Mouse (Mus musculus) neural tube, embryonic 11.5 days (tissue): ENCODE data around the gene Spata31d1a. TPM values are rescaled to one million over a fixed set of nuclear protein-coding genes. Genes with fewer than 3 reads are reported as not detected.
A peak's percentile ranks its signal among the peaks of the same experiment; 100 is the strongest.
"Not testable (repeated sequence)": the region's sequence is repeated elsewhere in the genome, so short reads cannot be mapped to it uniquely, and the experiment has no call there.

Experiments used
- ATAC-seq: fragments of 200-750 bp; cut with Nextera tagmentation; 2 replicates; pipeline ENCODE4 v1.8.0; 2017; ENCODE audit warnings: moderate number of reproducible peaks, mild to moderate bottlenecking, moderate TSS enrichment, moderate library complexity; ENCODE audit not compliant: insufficient read depth, low FRiP score, low TSS enrichment
- DNase-seq: peaks from one replicate; pipeline ENCODE4 v3.0.0-alpha.2; 2015; ENCODE audit warnings: low spot score
- H3K27ac ChIP-seq: fragments of 300-500 bp; sonication (generic); 2 replicates; pipeline ENCODE4 v1.5.1; 2014; ENCODE audit warnings: low read depth, mild to moderate bottlenecking, low read length
- H3K27me3 ChIP-seq: fragments of 300-500 bp; sonication (generic); 2 replicates; pipeline ENCODE4 v1.6.1; 2014; ENCODE audit warnings: mild to moderate bottlenecking, low read length, mixed read lengths; ENCODE audit not compliant: control insufficient read depth, insufficient read depth
- H3K36me3 ChIP-seq: fragments of 300-500 bp; sonication (generic); 2 replicates; pipeline ENCODE4 v1.6.1; 2014; ENCODE audit warnings: mild to moderate bottlenecking, low read length, moderate library complexity, mixed read lengths; ENCODE audit not compliant: control insufficient read depth, insufficient read depth
- H3K4me1 ChIP-seq: fragments of 300-500 bp; sonication (generic); 2 replicates; pipeline ENCODE4 v1.6.1; 2014; ENCODE audit warnings: low read length, mixed read lengths; ENCODE audit not compliant: control insufficient read depth, insufficient read depth
- H3K4me2 ChIP-seq: fragments of 300-500 bp; sonication (generic); 2 replicates; pipeline ENCODE4 v1.6.1; 2014; ENCODE audit warnings: low read depth, mild to moderate bottlenecking, moderate library complexity
- H3K4me3 ChIP-seq: fragments of 300-500 bp; sonication (generic); 2 replicates; pipeline ENCODE4 v1.5.1; 2014; ENCODE audit warnings: low read depth, low read length
- H3K9ac ChIP-seq: fragments of 300-500 bp; sonication (generic); 2 replicates; pipeline ENCODE4 v1.6.1; 2014; ENCODE audit warnings: mild to moderate bottlenecking, low read length
- H3K9me3 ChIP-seq: fragments of 300-500 bp; sonication (generic); 2 replicates; pipeline ENCODE4 v1.6.1; 2016; ENCODE audit warnings: low read length; ENCODE audit not compliant: control insufficient read depth
- WGBS: fragments of 180-500 bp; shearing (Covaris S2); extraction: QIAGEN DNeasy Blood & Tissue Kit; methylation state at CpG from one replicate; pipeline ENCODE4 v1.1.7; 2014; 5-methylcytosine and 5-hydroxymethylcytosine counted together
- polyA plus RNA-seq: library from polyadenylated mRNA; unstranded; fragments of >200 nt; fragmentation: Nextera tagmentation; extraction: Ambion mirVana; gene quantifications from 2 replicates; pipeline ENCODE4 v1.2.1, GENCODE M21; 2014

Gene Spata31d1a
- polyA plus RNA-seq, 1 experiment from 2014 or later = not detected

- no peaks in the 10 kb centered on the region for H3K4me1 ChIP-seq
- H3K9me3 ChIP-seq = no peaks in the 10 kb centered on the region
- H3K9ac ChIP-seq = no peak overlapping the region
- ATAC-seq (no peak), DNase-seq (no peak)
- 87% methylated on average over 2 of the region's 2 CpGs for WGBS
- no peaks in the 10 kb centered on the region for H3K27me3 ChIP-seq
- no peak overlapping the region for H3K4me2 ChIP-seq
- H3K4me3 ChIP-seq = no peak overlapping the region
- H3K36me3 ChIP-seq = no peaks in the 10 kb centered on the region
- H3K27ac ChIP-seq = no peak overlapping the region
Measured at GRCm38 (mm10) chr13:59738455-59738854, 28.3 kb upstream of the Spata31d1a start.

GRCm38 (mm10) chr13:59735190-59735589 is 25.1 kb upstream of the Spata31d1a start:
- 36% methylated on average over 3 of the region's 3 CpGs for WGBS
- Histone ChIP-seq H3K4me1 (no peaks in the 10 kb centered on the region), H3K27ac (no peak overlapping the region), H3K4me2 (no peak overlapping the region), H3K36me3 (no peaks in the 10 kb centered on the region), H3K27me3 (no peaks in the 10 kb centered on the region), H3K4me3 (no peak overlapping the region), H3K9me3 (no peaks in the 10 kb centered on the region), H3K9ac (no peak overlapping the region)
- peak; percentile 29 for DNase-seq
- no peak for ATAC-seq

GRCm38 (mm10) chr13:59734347-59734746 is 24.2 kb upstream of the Spata31d1a start:
- not testable (repeated sequence) for H3K4me2 ChIP-seq, H3K4me1 ChIP-seq, DNase-seq, H3K27ac ChIP-seq, H3K9ac ChIP-seq, H3K9me3 ChIP-seq, H3K27me3 ChIP-seq, ATAC-seq, H3K4me3 ChIP-seq, H3K36me3 ChIP-seq
- 29% methylated on average over 6 of the region's 6 CpGs for WGBS

GRCm38 (mm10) chr13:59733936-59734335 is 23.8 kb upstream of the Spata31d1a start:
- Histone ChIP-seq H3K4me1 (no peaks in the 10 kb centered on the region), H3K27ac (no peak overlapping the region), H3K36me3 (no peaks in the 10 kb centered on the region), H3K27me3 (no peaks in the 10 kb centered on the region), H3K4me3 (no peak overlapping the region), H3K9ac (no peak overlapping the region), H3K9me3 (no peaks in the 10 kb centered on the region), H3K4me2 (no peak overlapping the region)
- DNase-seq (no peak), ATAC-seq (no peak)
- 85% methylated on average over 2 of the region's 4 CpGs for WGBS

GRCm38 (mm10) chr13:59731652-59732051 is 21.5 kb upstream of the Spata31d1a start, which contains the start of gene Spata31d1d:
TSS of gene Spata31d1d (minus strand) at chr13:59731752.
- DNase-seq (no peak), ATAC-seq (no peak)
- Histone ChIP-seq H3K4me1 (no peaks in the 10 kb centered on the region), H3K4me2 (no peak within 1 kb of the TSS), H3K9ac (no peak within 1 kb of the TSS), H3K9me3 (no peaks in the 10 kb centered on the region), H3K27ac (no peak within 1 kb of the TSS), H3K36me3 (no peaks in the 10 kb centered on the region), H3K4me3 (no peak within 1 kb of the TSS), H3K27me3 (no peaks in the 10 kb centered on the region)
- WGBS = 43% methylated on average over 5 of the region's 7 CpGs

- Histone ChIP-seq H3K4me1 (no peaks in the 10 kb centered on the region), H3K4me2 (no peak overlapping the region), H3K9ac (no peak overlapping the region), H3K27ac (no peak overlapping the region), H3K9me3 (no peaks in the 10 kb centered on the region), H3K4me3 (no peak overlapping the region), H3K27me3 (no peaks in the 10 kb centered on the region), H3K36me3 (no peaks in the 10 kb centered on the region)
- peak; percentile 86 for DNase-seq
- peak; percentile 81 for ATAC-seq
- WGBS = 31% methylated on average over 7 of the region's 7 CpGs
Measured at GRCm38 (mm10) chr13:59728378-59729093, 18.4 kb upstream of the Spata31d1a start.

- H3K27me3 ChIP-seq = no peaks in the 10 kb centered on the region
Measured at GRCm38 (mm10) chr13:59726139-59726867, 16.2 kb upstream of the Spata31d1a start.

GRCm38 (mm10) chr13:59722089-59722488 is 12.0 kb upstream of the Spata31d1a start:
- H3K4me3 ChIP-seq, DNase-seq, H3K4me2 ChIP-seq, H3K36me3 ChIP-seq, H3K9me3 ChIP-seq, H3K9ac ChIP-seq, H3K4me1 ChIP-seq, H3K27me3 ChIP-seq, H3K27ac ChIP-seq, ATAC-seq: not testable (repeated sequence)
- WGBS = 85% methylated on average over 1 of the region's 1 CpGs

More at GRCm38 (mm10) chr13:59726139-59726867, 16.2 kb upstream of the Spata31d1a start:
- Histone ChIP-seq H3K4me1 (no peaks in the 10 kb centered on the region), H3K27ac (no peak overlapping the region), H3K4me3 (0 out of 2 replicates have a peak overlapping the region, but pooled peaks have one; percentile 8), H3K9me3 (no peaks in the 10 kb centered on the region), H3K4me2 (peak overlapping the region; percentile 28), H3K9ac (peak overlapping the region; percentile 0), H3K36me3 (no peaks in the 10 kb centered on the region)
- DNase-seq (no peak), ATAC-seq (no peak)
- WGBS = 35% methylated on average over 29 of the region's 29 CpGs

GRCm38 (mm10) chr13:59719475-59719874 is 9.3 kb upstream of the Spata31d1a start:
- DNase-seq (no peak), ATAC-seq (no peak)
- Histone ChIP-seq H3K36me3 (no peaks in the 10 kb centered on the region), H3K27me3 (no peaks in the 10 kb centered on the region), H3K4me1 (no peaks in the 10 kb centered on the region), H3K4me3 (no peak overlapping the region), H3K4me2 (no peak overlapping the region), H3K9me3 (no peaks in the 10 kb centered on the region), H3K9ac (no peak overlapping the region), H3K27ac (no peak overlapping the region)
- WGBS = 90% methylated on average over 1 of the region's 1 CpGs
